Mouse (Mus musculus) yolk sac, embryonic 10.5 days (tissue): Measurements from ENCODE around the gene Cd164.

Experiments used
- DNase-seq: peaks from one replicate; pipeline ENCODE4 v3.0.0-alpha.2; 2017; ENCODE audit warnings: low spot score

Cd164 gene

DNA sequence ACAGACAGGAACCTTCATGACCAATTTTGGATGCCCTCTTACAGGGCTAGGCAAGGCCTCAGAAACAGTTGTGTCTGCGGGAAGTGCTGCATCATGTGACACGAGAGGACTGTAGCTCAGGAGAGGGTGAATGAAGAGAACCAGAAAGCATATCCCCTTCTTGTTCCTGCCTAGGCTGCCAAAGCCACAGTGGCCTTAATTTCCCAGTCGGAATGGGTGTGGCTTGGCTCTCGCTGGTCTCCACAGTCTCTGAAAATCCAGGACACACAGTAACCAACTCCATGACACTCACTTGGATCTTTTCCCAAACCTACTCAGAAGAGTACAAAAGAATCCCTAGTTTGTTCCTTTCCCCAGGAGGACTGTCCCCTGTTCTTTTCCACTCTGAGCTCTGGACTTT is 18.3 kb upstream of the Cd164 start:
- DNase-seq = no peak

DNA sequence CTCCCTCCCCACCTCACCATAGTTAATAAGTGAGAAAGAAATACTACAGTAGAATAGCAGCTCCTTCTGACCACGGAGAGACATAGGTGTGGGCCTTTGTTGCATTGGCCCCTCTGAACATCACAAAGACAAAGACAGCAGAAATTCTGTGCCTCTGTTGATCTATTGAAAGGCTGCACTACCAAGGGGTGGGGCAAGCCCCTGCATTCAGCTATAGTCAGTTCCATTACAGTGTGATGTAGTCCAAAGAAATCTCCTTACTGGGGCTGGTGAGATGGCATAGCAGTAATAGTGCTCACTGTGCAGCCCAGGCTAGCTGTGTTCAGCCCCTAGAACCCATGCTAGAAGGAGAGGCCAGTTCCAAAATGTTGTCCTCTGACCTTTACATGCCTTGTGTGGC is 14.2 kb upstream of the Cd164 start:
- no peak for DNase-seq

DNA sequence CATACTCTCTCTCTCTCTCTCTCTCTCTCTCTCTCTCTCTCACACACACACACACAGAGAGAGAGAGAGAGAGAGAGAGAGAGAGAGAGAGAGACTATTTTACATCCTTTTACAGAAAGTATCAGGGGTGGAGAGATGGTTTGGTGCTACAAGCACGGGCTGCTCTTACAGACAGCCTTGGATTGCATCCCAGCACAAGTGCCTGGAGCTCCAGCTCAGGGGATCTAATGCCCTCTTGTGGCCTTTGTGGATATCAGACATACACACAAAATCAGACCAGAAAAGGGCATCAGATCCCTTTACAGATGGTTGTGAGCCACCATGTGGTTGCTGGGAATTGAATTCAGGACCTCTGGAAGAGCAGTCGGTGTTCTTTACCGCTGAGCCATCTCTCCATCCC is 13.8 kb upstream of the Cd164 start:
- DNase-seq = peak; percentile 56

DNA sequence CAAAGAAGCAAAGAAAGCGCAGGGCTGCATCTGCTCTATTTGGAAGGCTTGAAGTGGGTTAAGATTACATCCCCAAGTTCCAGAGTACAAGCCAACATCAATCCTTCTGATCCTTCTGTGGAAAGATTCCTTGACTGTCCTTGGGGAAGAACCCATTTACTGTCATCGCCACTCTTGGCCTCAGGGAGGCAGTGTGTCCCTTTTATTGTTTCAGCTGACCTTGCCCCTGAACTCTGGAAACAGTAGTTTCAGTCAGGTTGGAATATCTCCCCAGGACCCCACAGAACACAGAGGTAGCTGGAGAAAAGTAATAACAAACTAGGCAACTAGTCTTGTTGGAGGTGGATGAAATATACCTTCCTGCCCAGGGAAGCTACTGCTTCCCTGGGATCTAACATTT is 10.1 kb upstream of the Cd164 start:
- no peak for DNase-seq

DNA sequence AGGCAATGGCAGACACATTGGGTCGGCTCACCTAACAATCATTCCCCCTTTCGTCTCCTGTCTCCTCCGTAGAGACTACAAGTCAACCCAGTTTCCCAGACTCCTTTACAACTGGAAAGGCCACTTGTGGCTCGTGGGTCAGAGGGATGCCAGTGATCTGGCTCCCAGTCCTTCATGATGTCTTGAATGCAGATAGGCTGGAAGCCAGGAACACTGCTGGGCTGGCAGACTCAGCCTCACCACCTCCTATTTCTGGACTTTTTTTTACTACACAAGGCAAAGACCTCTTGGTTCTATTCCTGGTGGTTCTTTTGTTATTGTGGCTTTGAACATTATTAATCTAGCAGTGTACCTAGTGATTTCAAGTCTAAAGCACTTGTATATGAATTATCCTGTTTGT is 4.9 kb upstream of the Cd164 start:
- no peak for DNase-seq

DNA sequence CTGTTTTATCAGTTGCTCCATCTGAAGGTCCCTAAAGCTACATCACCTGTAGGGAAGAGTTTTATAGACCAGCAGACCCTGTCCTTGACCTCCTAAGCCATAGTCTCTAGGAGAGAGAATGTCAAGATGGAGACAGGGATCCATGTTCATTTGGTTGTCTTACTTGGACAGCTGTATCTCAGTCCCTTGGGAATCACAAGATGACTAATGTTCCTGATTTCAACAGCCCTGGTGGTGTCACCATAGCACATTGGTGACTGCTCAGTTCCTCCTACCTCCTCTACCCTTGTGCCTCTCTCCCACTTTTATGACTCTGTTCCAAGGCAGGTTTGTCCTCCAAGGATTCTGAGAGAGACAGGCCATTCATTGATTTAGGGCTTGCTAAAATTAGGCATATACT is 4.3 kb upstream of the Cd164 start:
- DNase-seq = no peak

DNA sequence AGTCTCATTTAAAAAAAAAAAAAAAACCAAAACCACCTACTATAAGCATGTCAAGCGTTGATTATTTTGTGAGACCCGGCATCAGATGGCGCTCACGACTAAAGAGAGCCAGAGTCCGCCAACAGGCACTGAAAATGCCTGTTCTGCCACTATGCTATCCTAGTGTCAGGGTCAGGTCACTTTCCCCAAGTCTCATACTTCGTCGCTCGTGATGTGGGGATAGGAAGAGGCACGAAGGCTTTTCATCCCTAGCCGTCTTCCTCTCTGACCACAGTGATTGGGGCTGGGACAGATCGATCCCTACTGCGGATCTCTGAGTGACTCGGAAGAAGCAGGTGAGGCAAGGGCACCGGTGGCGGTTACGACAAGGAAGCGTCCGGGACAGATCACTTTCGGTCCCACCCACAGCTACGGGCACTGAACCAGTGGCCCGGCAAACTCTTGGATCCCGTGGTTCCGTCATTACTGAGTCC is 670 bp upstream of the Cd164 start:
- DNase-seq = peak; percentile 86

DNA sequence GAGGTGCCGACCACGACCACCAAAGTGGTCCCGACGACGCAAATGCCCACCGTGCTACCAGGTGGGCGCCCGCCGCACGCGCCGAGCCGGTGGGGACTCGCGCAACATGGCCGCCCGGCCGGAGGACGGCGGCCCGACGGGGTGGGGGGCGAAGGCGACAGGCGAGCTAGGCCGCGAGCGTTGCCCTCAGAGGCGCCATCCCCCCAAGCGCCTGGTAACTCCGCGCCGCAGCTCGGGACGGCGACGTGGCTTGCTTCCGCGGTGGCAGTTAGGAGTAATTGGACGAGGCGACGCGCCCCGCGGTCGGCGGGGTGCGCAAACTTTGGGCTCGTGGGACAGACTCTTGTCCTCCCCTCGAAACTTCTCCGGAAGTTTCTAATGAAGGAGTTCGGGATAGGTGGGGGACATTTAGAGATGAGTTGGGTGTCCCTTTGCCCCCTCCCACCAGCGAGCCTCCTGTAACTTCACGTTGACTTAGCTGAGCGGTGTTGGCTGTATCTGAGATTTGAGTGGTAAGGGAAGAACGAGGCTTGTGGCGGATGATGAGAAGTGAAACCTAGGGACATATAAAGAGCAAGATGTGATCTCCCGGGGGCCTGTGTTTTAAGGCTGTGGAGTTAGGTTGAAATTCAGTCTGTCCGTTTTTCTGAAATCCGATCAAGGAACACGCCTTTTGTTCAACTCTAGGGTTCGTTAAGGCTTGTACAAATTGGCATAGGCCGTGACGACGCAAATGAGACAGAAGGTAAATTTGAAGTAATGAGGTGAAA is 611 bp downstream of the Cd164 start:
- DNase-seq = no peak

DNA sequence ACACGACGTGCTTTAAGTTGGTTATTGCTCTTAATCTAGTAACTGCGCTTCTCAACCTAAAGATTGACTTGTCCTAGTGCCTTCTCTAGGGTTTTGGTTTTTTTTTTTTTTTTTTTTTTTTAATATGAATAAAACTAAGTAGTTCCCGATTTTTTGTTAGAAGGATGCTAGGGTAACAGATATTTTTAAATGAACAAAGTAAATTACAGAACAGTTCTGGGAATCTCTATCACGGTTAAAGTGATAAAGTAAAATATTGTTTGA is 1.1 kb downstream of the Cd164 start:
- no peak for DNase-seq

DNA sequence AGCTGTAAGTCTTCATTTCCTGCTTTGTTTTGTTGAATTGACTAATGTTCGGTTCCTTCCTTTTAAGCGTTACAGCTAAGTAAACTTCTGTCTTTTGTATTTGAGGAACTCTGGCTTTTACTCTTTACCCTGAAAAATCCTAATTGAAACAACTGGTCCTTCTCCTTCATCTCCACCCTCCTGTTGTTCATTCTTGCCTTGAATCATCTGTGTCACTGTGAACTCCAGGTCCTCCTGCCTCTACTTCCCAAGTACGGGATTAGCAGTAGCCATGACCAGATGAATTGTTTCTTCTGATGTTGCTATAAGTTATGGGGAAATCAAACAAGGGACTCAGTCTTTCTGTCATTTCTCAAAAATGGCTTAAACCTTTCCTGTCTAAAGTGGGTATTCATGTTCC is 4.2 kb downstream of the Cd164 start:
- DNase-seq = no peak

DNA sequence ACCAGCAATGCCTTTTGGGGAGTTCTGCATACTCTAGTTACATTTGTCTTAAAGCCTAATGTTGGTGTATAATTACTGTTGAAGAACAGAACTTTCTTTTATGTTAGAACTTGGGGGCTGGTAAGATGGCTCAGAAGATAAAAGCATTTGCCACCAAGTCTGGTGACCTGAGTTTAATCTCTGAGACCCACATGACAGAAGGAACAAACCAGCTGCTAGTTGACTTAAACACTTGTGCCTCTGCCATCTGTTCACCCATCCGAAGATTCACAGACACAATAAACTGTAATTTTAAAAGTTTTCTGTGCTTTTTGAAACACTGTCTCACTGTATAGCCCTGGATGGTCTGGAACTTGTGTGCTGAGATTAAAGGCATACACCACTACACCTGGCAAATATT is 6.5 kb downstream of the Cd164 start:
- no peak for DNase-seq

DNA sequence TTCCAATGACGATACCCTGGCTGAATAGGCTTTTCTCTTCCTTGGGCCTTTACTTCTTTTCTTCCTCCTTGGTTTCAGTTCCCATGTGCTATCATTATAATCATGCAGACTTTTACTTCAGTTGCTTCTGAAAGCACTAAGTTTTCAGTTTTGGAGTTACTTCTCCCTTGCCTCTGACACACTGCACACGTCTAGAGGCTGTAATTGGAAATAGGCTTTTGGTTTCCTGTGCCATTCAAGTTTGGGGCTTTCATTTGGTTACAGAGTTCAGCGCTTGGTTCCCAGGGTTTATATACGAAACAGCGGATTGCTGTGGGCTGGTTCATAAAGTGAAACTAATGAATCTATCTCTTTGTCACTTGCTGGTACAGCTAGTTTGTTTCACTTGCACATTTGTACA is 10.8 kb downstream of the Cd164 start:
- no peak for DNase-seq

DNA sequence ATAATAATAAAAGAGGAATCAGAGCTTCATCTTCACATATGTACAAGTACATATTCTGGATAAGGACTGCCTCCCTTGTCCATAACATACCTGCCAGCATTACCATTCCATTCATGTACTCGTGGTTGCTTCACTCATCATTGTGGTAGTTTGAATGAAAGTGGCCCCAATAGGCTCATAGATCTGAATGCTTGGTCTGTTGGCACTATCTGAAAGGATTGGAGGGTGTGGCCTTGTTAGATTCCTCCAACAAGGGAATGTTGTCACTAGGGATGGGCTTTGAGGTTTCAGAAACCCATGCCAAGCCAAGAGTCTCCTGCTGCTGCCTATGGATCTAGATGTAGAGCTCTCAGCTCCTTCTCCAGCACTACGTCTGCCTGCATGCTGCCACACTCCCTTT is 16.8 kb downstream of the Cd164 start:
- DNase-seq = no peak

DNA sequence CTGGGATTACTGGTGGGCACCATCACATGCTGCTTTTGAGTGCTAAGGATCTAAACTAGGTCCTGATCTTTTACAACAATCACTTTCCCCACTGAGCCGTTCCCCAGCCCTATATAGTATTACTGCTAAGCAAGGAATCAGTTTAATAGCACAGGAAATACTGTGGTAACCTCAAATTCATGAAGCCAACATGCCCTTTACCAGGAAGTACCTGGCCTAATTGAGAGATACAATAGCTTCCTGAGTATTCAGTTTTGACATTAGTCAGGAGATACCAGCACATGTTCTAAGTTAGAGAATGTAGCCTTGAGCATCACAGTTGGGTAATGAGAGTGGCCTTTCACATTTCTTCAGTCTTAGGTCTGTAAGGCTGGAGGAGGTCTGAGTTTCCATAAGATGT is 17.5 kb downstream of the Cd164 start:
- DNase-seq = no peak

DNA sequence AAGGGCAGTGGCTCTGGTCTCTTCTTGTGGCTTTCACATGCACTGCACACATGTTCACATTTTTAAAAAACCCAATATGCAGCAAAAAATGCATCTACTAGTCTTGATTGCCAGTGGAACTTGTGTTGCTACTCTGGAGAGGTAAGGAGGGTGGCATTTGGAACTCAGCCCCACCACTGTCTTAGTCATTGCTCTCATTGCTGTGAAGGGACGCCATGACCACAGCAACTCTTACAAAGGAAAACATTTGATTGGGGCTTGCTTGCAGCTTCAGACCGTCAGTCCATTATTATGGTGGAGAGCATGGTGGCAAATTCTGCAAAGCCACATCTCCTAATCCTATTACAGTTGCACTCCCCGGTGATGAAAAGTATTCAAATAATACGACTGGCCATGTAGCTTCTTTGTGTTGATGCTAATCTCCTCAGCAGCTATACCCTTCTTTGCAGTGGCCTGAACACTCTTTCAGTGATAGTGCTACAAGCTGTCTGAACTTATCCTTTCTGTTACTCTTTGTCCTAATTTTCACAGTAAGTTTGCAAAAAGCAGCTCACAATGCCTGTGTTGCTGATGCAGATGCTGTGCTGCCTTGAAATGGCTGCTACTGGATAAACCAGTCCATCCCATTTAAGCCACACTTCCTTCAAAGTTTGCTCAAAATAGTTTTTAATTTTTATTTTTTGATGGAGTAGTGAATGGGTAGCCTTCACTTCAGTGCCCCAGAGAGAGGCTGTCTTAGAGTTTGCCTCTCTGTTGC is 18.2 kb downstream of the Cd164 start:
- no peak for DNase-seq

DNA sequence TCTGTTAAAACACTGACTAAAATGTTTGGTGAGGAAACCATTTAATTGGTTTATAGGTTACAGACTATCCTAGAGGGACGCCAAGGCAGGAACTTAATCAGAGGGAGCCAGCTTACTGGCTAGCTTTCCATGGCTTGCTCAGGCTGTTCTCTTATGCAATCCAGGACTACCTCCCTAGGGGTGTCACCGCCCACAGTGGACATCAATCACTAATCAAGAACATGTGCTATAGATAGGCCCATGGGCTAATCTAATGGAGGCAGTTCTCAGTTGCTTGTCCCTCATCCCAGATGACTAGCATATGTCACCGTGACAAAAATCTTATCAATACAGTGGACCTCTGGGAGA is 18.7 kb downstream of the Cd164 start:
- DNase-seq = no peak

DNA sequence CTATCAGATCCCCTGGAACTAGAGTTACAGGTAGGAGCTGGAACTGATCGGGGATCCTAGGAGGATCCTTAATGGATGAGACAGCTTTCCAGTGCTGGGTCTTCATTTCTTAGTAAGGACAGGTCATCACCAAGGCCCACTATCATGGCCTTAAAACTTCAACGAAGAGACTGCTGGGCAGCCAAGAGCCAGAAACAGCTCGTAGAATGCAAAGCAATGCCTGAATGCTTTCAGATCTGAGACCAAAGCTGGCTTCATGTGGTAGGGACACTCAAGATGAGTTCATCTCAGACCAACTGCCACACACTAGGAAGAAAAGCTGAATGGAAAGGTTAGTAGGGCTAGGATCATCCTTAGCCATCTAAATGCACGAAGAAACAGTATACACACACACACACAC is 19.8 kb downstream of the Cd164 start:
- DNase-seq = no peak

DNA sequence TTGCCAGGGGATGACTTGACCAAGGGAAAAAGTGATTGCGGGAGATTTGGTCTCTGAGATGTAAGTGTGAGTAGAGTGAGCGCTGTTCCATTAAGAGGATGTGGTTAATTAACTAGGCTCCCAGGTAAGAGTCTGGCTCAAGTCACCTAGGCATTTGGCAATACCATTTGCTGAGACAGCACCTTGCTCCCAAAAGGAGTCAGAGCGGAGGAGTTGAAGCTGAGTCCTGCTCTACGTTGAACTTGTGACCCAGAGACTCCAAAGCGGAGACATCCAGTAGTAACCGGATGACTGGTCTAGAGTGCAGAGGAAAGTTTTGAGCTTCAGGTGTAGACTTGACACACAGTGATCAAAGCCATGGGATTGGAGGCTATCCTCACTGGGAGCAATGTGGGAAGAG is 22.8 kb downstream of the Cd164 start:
- DNase-seq = peak; percentile 33

DNA sequence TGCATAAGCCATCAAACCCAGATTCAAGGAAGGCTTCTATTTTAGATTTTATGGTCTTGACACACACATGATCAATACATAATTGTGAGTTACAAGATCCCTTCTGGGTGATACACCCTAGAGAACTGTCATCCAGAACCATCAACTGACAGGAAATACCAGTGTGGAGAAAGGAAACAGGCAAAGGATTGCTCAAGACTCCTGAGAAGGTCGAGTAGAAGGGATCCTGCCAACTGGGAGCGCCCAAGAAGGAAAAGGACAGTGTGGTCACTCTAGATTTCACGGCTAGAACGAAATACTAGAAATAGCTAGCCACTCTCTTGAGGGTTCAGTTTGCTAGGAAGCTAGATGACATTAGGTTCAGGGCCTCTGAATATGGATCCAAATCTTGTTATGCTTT is 24.2 kb downstream of the Cd164 start:
- DNase-seq = no peak

DNA sequence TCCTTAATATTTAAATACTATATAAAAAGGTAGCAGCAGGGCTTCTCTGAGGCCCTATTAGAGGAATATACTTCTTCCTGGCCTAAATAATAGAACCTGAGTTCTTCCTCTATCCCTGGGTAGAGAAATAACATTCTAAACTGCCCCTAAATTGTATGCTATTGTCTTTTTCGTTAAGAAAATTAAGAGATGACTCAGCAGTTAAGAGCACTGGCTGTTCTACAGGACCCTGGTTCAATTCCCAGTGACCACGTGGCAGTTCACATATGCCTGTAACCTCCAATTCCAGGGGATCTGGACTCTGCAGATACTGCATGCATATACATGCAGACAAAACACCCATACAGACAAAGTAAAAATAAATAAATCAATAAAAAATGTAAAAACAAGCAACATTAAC is 24.6 kb downstream of the Cd164 start:
- DNase-seq = no peak

DNA sequence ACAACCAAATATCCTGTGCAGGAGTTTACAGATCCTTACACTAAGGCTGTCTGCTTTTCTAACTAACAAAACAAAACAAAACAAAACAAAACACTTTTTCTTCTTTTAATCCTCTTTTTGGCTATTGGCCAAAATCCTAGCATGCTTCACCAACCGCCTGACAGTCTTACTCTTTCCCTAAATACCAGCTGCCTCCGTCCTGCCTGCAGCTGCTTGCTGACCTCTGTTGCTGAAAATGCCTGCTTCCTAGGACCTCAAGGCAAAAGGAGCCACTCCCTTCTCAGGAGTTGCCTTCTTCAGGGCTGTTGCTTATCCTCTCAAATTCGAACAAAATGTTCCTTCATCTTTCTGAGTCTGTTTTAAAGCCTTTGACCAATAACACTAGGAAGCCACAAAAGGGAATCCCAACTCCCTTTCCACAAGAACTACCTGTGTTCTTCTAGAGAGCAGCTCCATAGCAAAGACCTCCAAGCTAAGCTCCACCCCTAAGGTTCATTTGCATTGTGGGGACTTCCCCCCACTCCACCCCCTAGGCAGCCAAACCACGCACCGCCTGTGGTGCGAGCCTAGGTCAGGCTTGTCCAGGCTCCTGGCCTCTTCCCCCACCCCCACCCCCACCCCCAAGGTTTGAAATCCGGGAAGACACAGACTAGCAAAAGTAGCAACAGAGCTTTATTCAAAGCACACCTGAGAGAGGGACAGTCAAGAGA is 25.4 kb downstream of the Cd164 start:
- DNase-seq = peak; percentile 52

DNA sequence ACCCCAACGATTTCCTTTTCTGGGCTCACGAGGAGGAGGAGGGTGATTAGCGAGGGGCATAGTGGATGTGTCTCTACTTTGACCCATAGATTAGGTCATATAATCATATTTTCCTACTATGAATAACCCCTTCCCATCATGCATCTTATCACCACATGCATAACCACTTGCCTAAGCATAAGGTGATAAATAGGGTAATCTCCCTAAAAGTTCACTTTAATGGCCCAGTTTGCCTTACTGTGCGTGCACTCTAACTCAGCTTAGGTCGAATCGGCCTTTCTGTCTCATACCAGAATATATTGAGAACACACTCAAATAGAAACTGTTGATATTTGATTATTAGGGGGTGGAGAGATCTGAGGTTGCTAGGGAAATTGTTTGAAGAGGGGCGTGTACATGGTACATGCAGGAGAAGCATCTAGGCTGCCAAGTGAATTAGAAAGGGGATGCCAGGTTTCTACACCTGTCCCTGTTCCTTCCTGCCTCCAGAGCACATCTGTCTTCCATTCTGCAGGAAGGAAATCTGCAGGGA is 26.1 kb downstream of the Cd164 start:
- DNase-seq = no peak
